Mouse (Mus musculus) CH12.LX (cell line): ENCODE measurements around the gene B4galnt3. TPM values are rescaled to one million over a fixed set of nuclear protein-coding genes. Genes with fewer than 3 reads are reported as not detected.

ENCODE experiments used
- DNase-seq: peaks from one replicate; pipeline ENCODE4 v3.0.0-alpha.2; 2013; ENCODE audit errors: extremely low read depth
- H3K27ac ChIP-seq: 2 replicates; pipeline ENCODE4 v1.5.1; 2012; ENCODE audit warnings: low read depth, mild to moderate bottlenecking, control low read depth, moderate library complexity; ENCODE audit not compliant: insufficient read depth
- H3K27me3 ChIP-seq: replicated peaks from 2 replicates; pipeline ENCODE3; 2012; ENCODE audit warnings: inconsistent platforms
- H3K36me3 ChIP-seq, 2 experiments: replicated peaks in 1 of 2; 2 replicates each; pipeline versions ENCODE3 to v1.6.1; 2012; ENCODE audit warnings: inconsistent platforms in 1 of 2, low read length in 1 of 2, mild to moderate bottlenecking in 1 of 2, mixed read lengths in 1 of 2, moderate library complexity in 1 of 2; ENCODE audit not compliant: control insufficient read depth in 1 of 2, insufficient read depth in 1 of 2
- H3K4me1 ChIP-seq, 2 experiments: 2 replicates each; pipeline ENCODE4 v1.6.1; 2012; ENCODE audit warnings: inconsistent platforms in 1 of 2, moderate library complexity in 1 of 2; ENCODE audit not compliant: insufficient read depth in 2 of 2, control insufficient read depth in 1 of 2
- H3K4me2 ChIP-seq: 2 replicates; pipeline ENCODE4 v1.6.1; 2012; ENCODE audit warnings: low read depth, mild to moderate bottlenecking, control low read depth; ENCODE audit not compliant: poor library complexity, insufficient read depth, severe bottlenecking
- H3K4me3 ChIP-seq, 3 experiments: fragments of 150-350 bp in 1 of 3; sonication (generic) in 1 of 3; replicated peaks in 1 of 3; 2 replicates each; pipeline versions ENCODE3 to v1.5.1; 2011 to 2012; ENCODE audit warnings: low read depth in 2 of 3, low read length in 2 of 3, mild to moderate bottlenecking in 2 of 3, moderate library complexity in 2 of 3, control low read depth in 1 of 3, improper control_type of control experiment in 1 of 3, inconsistent platforms in 1 of 3, mixed read lengths in 1 of 3; ENCODE audit not compliant: poor library complexity in 1 of 3
- H3K79me2 ChIP-seq: replicated peaks from 2 replicates; pipeline ENCODE4 v1.6.1; 2012; ENCODE audit warnings: mild to moderate bottlenecking, moderate library complexity; ENCODE audit not compliant: control insufficient read depth, poor library complexity, insufficient read depth, severe bottlenecking; ENCODE audit errors: extremely low read depth
- H3K9ac ChIP-seq: 2 replicates; pipeline ENCODE4 v1.6.1; 2012; ENCODE audit warnings: low read depth, mild to moderate bottlenecking, control low read depth, moderate library complexity; ENCODE audit not compliant: insufficient read depth
- H3K9me3 ChIP-seq: replicated peaks from 2 replicates; pipeline ENCODE3; 2012; ENCODE audit warnings: low read length, inconsistent platforms, mixed read lengths
- CHD1 ChIP-seq: IDR thresholded peaks from 2 replicates; pipeline ENCODE4 v1.6.1; 2012; ENCODE audit warnings: low read depth, low read length, improper control_type of control experiment, inconsistent platforms
- CHD2 ChIP-seq: IDR thresholded peaks from 2 replicates; pipeline ENCODE4 v1.6.1; 2011; ENCODE audit warnings: low read length, improper control_type of control experiment
- E2F4 ChIP-seq: IDR thresholded peaks from 2 replicates; pipeline ENCODE4 v1.6.1; 2011; ENCODE audit warnings: low read depth, low read length, improper control_type of control experiment; ENCODE audit not compliant: insufficient replicate concordance
- ETS1 ChIP-seq: conservative IDR thresholded peaks from 2 replicates; pipeline ENCODE4 v1.6.1; 2012; ENCODE audit warnings: low read depth, mild to moderate bottlenecking, inconsistent platforms, low read length, improper control_type of control experiment, moderate library complexity
- GABPA ChIP-seq: IDR thresholded peaks from 2 replicates; pipeline ENCODE4 v1.6.1; 2012; ENCODE audit warnings: low read depth, low read length, improper control_type of control experiment, inconsistent platforms; ENCODE audit not compliant: insufficient replicate concordance
- JUN ChIP-seq: IDR thresholded peaks from 2 replicates; pipeline ENCODE4 v1.6.1; 2011; ENCODE audit warnings: low read depth, mild to moderate bottlenecking, low read length, improper control_type of control experiment, moderate library complexity; ENCODE audit not compliant: insufficient read depth
- KAT2A ChIP-seq: IDR thresholded peaks from 2 replicates; pipeline ENCODE4 v1.6.1; 2012; ENCODE audit warnings: low read length, improper control_type of control experiment, inconsistent platforms; ENCODE audit not compliant: insufficient replicate concordance
- MAX ChIP-seq: IDR thresholded peaks from 2 replicates; pipeline ENCODE4 v1.6.1; 2011; ENCODE audit warnings: low read length, improper control_type of control experiment
- MAZ ChIP-seq: IDR thresholded peaks from 2 replicates; pipeline ENCODE4 v1.6.1; 2012; ENCODE audit warnings: low read depth, mild to moderate bottlenecking, inconsistent platforms, low read length, improper control_type of control experiment, moderate library complexity
- MEF2A ChIP-seq: IDR thresholded peaks from 2 replicates; pipeline ENCODE4 v1.6.1; 2014; ENCODE audit warnings: low read depth, mild to moderate bottlenecking, inconsistent platforms, low read length, improper control_type of control experiment, borderline replicate concordance
- MYC ChIP-seq: IDR thresholded peaks from 2 replicates; pipeline ENCODE4 v1.6.1; 2011; ENCODE audit warnings: low read depth, mild to moderate bottlenecking, improper control_type of control experiment, low read length
- NELFE ChIP-seq: IDR thresholded peaks from 2 replicates; pipeline ENCODE4 v1.6.1; 2011; ENCODE audit warnings: low read depth, low read length, improper control_type of control experiment
- PAX5 ChIP-seq: IDR thresholded peaks from 2 replicates; pipeline ENCODE4 v1.6.1; 2012; ENCODE audit warnings: low read length, inconsistent platforms, mixed read lengths
- POLR2AphosphoS2 ChIP-seq: IDR thresholded peaks from 2 replicates; pipeline ENCODE4 v1.6.1; 2011; ENCODE audit warnings: low read depth, low read length, improper control_type of control experiment
- RCOR1 ChIP-seq: conservative IDR thresholded peaks from 2 replicates; pipeline ENCODE4 v1.6.1; 2012; ENCODE audit warnings: low read depth, mild to moderate bottlenecking, inconsistent platforms, low read length, improper control_type of control experiment
- SMC3 ChIP-seq: IDR thresholded peaks from 2 replicates; pipeline ENCODE4 v1.6.1; 2011; ENCODE audit warnings: low read depth, low read length, improper control_type of control experiment
- USF2 ChIP-seq: conservative IDR thresholded peaks from 2 replicates; pipeline ENCODE4 v1.6.1; 2011; ENCODE audit warnings: low read depth, low read length, improper control_type of control experiment
- ZNF384 ChIP-seq: IDR thresholded peaks from 2 replicates; pipeline ENCODE4 v1.6.1; 2012; ENCODE audit warnings: low read depth, low read length, improper control_type of control experiment, inconsistent platforms
- dilution Hi-C: fragments of 300-500 bp; cut with MboI; formaldehyde crosslinking; loops from 2 replicates; pipeline ENCODE4 v1.14.3; 2020; ENCODE audit warnings: low sequenced_read_pairs; ENCODE audit not compliant: extremely low pct_unique_long_range_greater_than_20kb, extremely low pct_ligation_motif_present
- in situ Hi-C: fragments of 300-500 bp; cut with MboI; formaldehyde crosslinking; loops from 3 replicates; pipeline ENCODE4 v1.14.3; 2019; ENCODE audit warnings: low sequenced_read_pairs, low pct_ligation_motif_present, low pct_unique_long_range_greater_than_20kb, mixed read lengths
- polyA plus RNA-seq: library from polyadenylated mRNA; unstranded; fragments of >175 nt; gene quantifications from 2 replicates; pipeline ENCODE4 v1.2.1, GENCODE M21; 2012; ENCODE audit warnings: low read depth; ENCODE audit not compliant: insufficient read length
- total RNA-seq, 2 experiments: library from RNA; depleted of rRNA; stranded (reverse); fragments of 300-350 nt in 1 of 2; fragments of >200 nt in 1 of 2; gene quantifications; 2 replicates each; pipeline ENCODE4 v1.2.3; 2012 to 2014

Gene B4galnt3
- total and polyA plus RNA-seq, 3 experiments: 0.21 to 0.47 (median 0.44) TPM

- TF ChIP-seq POLR2AphosphoS2 (no peak), PAX5 (no peak), MEF2A (no peak), NELFE (no peak), MYC (no peak), ETS1 (0 out of 2 replicates have a peak, but pooled peaks have one; percentile 12), USF2 (no peak), RCOR1 (no peak), MAZ (no peak)
These were observed 43.3 kb downstream of the B4galnt3 start (continued) for GRCm38 (mm10) chr6:120251010-120251409.

GRCm38 (mm10) chr6:120249831-120250230 lies 44.5 kb downstream of the B4galnt3 start:
- H3K9ac ChIP-seq: no peak overlapping the region
- peaks cover 6 to 9% of the 10 kb centered on the region in 2 experiments for H3K4me1 ChIP-seq
- H3K36me3 ChIP-seq: no peaks in the 10 kb centered on the region
- no peak overlapping the region for H3K4me2 ChIP-seq
- H3K27me3 ChIP-seq: no peaks in the 10 kb centered on the region
- in situ Hi-C loops: no loop called here
- no peaks in the 10 kb centered on the region for H3K9me3 ChIP-seq
- no peak overlapping the region for H3K27ac ChIP-seq
- TF ChIP-seq KAT2A: no peak
- no peak for TF ChIP-seq RCOR1
- TF ChIP-seq SMC3: no peak
- no peak for TF ChIP-seq MAX
- TF ChIP-seq CHD1: no peak
- TF ChIP-seq, all 38 proteins: peak for 0
- dilution Hi-C loops: no loop called here
- Histone ChIP-seq H3K79me2 (no peaks in the 10 kb centered on the region), H3K4me3 (no peak overlapping the region)
- no peak for DNase-seq

GRCm38 (mm10) chr6:120246676-120247075 lies 47.7 kb downstream of the B4galnt3 start:
- TF ChIP-seq JUN (no peak), ZNF384 (no peak), E2F4 (no peak), GABPA (no peak), CHD2 (no peak)
- no peaks in the 10 kb centered on the region for H3K36me3 ChIP-seq
- DNase-seq: no peak
- in situ Hi-C loops: no loop called here
- H3K4me1 ChIP-seq: peaks cover 6 to 9% of the 10 kb centered on the region in 2 experiments
- H3K4me2 ChIP-seq: no peak overlapping the region
- H3K9ac ChIP-seq: no peak overlapping the region
- H3K27me3 ChIP-seq: no peaks in the 10 kb centered on the region
- no peak overlapping the region for H3K4me3 ChIP-seq
- no peaks in the 10 kb centered on the region for H3K79me2 ChIP-seq
- no peaks in the 10 kb centered on the region for H3K9me3 ChIP-seq
- dilution Hi-C loops: no loop called here
- H3K27ac ChIP-seq: no peak overlapping the region
